Mouse (Mus musculus) cerebral cortex, adult 2 months (tissue): ENCODE measurements around the gene Micall2.

ENCODE experiments used
- WGBS: fragments of 180-500 bp; shearing (Covaris S2); methylation state at CpG from one replicate; pipeline ENCODE4 v1.1.7; 2018; 5-methylcytosine and 5-hydroxymethylcytosine counted together

Micall2 gene

DNA sequence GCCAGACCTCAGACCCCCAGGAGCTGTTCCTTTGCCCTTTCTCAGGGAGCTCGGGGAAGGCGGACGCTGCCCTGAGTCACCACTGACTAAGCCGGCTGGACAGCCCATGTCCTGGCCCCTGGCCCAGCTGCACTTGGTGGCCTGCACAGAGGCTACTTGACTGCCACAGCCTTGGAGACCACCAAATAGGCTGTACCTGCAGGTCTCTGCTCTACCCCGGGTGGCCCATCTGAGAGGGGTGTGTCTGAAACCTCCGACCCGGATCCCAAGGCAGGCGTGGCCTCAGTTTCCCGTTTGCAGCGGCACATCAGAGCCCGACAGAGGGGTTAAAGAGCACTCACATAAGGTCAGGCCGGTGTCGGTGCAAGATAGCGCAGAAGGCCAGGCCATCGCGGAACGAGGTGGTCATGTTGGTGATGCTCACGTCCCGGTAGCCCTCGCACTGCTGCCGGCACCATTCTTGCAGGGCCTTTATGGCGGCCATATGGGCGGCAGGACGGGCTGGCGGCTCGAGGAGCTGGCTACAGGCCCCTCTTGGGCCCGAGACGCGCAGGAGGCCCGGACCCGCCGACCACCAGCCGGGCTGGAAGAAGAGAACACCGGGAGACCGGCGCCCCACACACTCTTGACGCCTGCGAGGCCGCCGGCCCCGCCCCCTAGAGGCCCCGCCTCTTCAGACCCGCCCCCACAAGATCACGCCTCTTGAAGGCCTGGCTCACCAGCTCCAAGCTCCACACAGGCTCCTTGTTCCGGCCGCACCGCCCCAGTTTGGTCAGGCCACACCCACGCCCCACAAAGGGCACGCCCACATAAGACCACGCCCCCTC, at the start of gene Micall2:
Gene Micall2, minus strand, starts transcription at position 660 of the 827 bp plus-strand sequence.
- 6% methylated on average over 50 of the region's 50 CpGs for WGBS

DNA sequence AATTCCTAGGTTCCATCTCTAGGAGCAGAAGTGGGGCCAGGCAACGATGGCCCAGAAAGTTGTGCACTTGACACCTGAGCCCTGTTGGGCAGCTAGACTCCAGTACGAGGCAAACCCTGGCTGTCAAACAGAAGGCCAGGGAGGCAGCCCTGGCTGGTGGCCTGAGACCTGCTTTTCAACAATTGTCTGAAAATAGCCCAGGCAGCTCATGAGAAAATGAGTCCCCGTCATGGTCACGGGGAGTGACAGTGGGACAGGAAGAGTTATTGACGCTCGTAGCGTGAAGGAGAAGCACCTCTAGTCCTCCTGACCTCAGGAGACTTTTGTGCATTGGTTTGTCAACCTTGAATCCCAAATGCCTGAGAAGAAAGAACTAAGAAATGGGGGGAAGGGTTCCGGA, 45.3 kb upstream of the Micall2 start:
- WGBS: 79% methylated on average over 8 of the region's 8 CpGs

DNA sequence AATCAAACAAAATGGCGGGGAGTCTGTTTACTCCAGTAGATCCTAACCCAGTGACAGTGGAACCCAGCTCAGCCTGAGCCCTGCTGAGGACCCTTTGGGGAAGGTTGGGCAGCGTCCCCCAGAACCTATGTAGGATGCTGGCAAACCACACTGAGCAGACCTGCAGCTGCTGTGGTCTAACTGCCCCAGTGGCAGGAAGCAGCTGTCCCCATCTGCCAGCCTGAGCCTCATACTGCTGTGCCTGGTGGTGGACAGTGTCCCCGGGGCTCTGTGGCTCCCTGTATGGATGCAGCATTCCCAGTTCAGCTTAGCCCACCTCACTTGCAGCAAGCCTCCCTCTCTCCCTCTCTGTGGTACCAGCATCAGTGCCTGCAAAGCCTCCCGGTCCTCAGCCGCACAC, 40.8 kb upstream of the Micall2 start:
- WGBS: 74% methylated on average over 5 of the region's 5 CpGs

DNA sequence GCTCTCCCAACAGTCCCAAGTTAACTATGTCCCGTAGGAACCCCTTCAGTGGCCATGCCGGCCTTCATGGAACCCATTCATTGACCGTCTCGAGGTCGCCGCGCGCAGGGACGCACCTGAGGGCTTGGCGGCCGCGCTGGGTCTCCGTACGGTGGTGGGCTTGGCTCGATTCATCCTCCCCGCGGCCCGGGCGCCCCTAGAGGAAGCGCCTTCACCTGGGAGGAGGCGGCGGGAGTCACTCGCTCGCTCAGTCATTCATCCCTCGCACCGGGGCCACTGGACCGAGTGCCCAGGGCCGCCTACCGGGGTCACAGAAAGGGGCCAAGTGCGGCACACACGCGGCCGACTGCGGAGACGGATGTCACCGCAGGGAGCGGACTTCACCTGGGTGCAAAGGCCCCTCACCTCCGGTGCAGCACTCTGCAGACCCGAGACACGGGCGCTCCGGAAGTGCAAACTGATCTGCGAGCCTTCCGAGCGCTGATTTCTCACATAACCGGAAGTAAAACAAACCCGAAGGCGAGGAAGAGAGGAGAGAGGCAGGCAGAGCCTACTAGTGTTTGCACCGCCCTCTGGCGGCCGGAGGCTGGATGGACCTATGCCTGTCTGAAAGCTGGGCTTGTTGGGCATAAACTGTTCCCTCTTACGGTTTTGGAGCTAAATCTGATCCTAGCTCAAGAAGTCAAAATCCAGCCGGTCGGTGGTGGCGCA, 39.2 kb upstream of the Micall2 start, which contains the start of gene Ints1:
Gene Ints1, minus strand, starts transcription at position 459 of the 711 bp plus-strand sequence.
- under 1% methylated on average over 55 of the region's 55 CpGs for WGBS

DNA sequence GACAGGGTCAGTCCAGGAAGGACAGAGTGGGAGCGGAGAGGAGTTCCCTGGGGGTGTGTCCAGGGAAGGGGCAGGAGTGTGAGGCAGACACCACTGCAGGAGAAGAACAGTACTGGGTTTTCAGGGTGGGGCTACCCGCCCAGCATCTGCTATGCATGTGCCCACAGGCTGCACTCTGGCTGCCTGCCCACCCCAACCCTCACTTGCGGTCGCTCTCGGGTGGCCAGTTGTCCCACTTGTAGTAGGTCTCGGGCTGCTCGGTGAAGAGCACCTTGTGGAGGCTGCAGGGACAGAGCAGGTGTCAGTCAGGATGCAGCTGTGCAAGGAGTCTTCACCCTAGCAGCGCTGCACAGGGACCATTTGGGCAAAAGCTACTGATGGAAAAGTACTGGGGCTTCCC, 32.1 kb upstream of the Micall2 start:
- WGBS: 86% methylated on average over 8 of the region's 8 CpGs

DNA sequence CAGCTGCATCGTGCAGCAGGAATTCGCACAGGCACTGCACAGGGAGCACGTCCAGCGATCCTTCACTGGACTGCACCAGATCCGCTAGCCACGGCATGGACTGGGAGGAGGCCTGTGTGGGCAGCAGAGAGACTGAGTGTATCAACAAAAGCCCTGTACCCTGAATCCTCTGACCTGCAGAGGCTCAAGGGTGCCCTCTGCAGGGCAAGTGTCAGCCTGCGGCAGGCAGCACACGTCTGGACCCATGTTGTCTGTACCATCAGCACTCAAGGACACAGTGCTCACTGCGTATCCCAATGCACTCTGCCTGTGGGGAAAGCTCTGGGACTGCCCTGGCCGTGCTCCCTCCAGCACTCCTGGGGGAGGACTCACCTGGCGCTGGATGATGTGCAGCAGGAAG, 28.2 kb upstream of the Micall2 start:
- 73% methylated on average over 11 of the region's 11 CpGs for WGBS

DNA sequence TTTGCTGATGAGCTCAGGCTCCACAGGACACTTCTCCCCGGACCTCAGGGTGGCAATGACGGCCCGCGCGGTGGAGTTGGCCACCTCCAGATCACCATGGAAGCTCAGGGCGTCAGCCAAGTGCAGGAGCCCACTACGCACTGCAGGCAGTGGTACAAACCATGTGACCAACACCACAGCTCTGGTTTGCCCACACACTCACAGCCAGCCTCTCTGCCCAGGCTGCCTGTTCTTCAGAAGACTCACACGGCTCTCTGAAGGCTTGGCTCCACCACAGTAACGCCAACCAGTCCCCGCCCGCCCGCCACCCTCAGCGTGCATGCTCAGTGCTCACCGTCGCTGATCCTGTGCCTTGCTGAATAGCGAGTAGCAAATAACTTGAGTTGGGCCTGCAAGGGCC, 22.0 kb upstream of the Micall2 start:
- WGBS: 48% methylated on average over 16 of the region's 16 CpGs

DNA sequence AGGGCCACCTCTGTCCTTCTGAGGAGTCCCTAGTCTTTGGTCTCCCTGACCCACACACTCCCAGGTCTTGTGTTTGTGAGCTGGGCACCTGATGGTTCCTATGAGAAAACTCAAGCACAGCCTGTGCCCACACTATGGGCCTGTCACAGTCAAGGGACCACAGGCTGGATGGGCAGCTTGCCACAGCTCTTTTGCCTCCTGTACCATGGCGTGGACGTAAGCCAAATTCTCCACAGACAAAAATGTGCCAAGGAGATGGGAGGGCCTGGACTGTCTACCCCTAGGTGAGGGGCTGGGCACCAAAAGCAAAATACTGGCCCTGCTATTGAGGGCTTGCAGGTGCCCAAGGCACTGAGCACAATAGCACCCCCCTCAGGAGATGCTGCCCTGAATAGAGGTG, 20.4 kb upstream of the Micall2 start:
- 76% methylated on average over 2 of the region's 2 CpGs for WGBS

DNA sequence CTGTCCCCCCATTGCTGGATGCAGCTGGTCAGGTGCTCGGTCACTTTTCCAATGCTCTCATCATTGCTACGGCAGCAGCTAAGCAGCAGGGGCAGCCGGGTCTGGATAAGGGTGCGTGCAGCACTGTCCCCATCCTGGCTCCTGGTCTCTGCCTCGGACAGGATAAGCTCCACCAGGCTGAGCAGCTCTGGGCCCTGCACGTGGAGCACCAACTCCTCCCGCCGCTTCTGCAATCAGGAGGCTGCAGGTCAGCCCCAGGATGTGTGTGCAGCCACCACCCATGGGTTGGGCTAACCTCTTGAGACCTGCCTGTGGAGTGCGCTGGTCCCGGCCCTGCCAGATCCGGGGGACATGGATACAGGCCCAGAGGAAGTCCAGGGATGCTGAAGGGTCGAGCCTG, 20.0 kb upstream of the Micall2 start:
- 90% methylated on average over 12 of the region's 12 CpGs for WGBS

DNA sequence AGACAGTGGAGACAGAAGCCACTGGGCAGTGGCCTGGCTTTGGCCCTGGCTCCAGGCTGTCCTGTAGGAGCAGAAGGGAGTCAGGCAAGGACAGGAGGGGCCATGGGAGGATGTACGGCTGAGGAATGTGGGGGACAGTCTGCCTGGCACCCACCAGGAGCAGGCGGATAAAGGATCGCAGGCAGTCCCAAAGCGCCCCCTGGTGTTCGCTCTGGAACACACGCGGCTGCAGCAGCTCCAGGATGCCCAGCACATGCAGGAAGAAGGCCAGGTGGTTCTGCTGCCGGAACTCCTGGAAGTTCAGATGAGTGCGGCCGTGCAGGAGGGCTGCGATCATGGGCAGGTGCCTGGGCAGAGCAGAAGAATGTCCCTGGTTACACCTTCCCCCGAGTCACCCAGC, 18.6 kb upstream of the Micall2 start:
- 27% methylated on average over 12 of the region's 12 CpGs for WGBS

DNA sequence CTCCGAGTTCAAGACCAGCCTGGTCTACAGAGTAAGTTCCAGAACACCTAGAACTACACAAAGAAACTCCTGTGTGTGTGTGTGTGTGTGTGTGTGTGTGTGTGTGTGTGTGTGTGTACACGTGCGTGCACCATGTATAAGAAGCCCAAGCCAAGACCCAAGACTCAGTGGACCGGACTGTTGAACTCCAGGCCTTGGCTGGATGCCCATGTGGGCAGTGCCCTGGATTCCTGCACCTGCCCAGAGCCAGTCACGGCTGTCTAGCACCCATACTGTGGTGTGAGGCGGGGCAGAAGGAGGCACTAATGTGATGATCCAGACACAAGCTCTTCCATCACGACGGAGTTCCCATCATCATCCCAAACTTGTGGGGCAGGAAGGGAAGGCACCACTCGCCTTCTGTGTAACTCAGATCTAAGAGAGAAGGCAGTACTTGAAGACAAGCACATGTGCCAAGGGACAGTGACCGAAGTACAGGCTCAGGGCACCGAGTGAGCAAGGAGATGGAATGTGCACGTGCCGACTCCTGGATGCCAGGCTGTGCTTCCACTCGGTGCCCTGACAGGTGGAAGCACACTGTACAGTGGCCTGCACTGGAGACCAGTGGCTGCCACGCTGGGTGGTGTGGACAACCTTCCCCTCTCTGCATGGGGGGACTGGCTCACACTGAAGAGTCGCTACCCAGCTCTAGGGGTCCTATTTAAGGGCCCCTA, 13.4 kb upstream of the Micall2 start:
- WGBS: 81% methylated on average over 16 of the region's 16 CpGs

DNA sequence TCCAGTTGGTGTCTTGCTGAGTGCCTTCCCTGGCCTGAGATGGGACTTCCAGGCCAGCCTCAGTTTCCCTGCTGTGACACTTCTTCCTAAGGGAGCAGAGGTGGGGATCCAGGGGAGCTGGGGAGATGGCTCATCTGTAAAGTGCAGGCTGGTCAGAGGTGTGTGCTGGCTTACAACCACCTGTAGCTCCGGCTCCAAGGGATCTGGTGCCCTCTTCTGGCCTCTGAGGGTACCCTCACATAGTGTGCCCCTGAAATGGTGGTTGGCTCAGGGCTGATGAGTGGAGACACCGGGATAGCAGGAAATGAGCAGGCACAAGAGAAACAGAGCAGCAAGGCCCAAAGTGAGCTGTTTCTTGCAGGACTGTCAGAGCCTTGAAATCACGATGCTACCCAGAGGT, 9.6 kb upstream of the Micall2 start:
- WGBS: 8% methylated on average over 3 of the region's 3 CpGs

DNA sequence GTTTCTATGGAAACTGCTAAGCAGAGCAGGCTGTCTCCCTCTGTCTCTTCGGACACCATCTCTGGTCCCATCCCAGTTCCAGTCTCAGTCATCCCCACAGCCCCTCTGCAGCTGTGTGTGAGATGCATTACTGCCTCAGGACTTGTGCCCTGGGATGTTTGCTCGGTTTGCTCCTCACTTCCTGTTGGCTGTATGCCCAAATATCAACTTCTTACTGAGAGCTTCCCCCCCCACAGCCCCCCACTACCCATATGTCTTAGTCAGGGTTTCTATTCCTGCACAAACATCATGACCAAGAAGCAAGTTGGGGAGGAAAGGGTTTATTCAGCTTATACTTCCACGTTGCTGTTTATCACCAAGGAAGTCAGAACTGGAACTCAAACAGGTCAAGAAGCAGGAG, 6.5 kb upstream of the Micall2 start:
- WGBS: 55% methylated on average over 3 of the region's 3 CpGs

DNA sequence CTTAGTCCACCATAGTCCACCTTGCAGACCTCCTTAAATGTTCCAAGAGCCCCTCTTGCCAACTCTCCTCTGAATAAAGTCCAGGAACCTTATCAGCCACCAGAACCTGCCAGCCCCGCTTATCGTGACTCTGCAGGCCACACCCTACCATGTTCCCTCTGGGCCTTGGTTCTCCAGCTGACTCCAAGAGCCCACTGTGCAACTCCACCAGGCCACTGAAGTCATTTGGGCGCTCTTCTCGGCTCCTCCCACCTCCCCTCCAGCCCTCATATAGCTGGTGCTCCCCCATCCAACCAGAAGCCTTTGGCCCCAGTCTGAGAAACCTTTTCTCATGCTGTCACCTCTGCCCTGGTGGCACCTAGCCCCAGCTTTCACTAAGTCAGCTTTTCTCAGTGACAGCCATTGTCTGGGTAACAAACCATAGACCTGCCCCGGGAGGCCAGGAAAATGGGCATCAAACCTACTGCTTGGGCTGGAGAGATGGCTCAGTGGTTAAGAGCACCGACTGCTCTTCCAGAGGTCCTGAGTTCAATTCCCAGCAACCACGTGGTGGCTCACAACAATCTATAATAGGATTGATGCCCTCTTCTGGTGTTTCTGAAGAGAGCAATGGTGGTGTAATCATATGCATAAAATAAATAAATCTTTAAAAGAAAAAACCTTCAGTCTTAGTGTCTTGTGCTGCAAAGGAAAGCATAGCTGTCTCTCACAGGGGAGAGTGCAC, 2.6 kb upstream of the Micall2 start:
- WGBS: 87% methylated on average over 7 of the region's 7 CpGs

DNA sequence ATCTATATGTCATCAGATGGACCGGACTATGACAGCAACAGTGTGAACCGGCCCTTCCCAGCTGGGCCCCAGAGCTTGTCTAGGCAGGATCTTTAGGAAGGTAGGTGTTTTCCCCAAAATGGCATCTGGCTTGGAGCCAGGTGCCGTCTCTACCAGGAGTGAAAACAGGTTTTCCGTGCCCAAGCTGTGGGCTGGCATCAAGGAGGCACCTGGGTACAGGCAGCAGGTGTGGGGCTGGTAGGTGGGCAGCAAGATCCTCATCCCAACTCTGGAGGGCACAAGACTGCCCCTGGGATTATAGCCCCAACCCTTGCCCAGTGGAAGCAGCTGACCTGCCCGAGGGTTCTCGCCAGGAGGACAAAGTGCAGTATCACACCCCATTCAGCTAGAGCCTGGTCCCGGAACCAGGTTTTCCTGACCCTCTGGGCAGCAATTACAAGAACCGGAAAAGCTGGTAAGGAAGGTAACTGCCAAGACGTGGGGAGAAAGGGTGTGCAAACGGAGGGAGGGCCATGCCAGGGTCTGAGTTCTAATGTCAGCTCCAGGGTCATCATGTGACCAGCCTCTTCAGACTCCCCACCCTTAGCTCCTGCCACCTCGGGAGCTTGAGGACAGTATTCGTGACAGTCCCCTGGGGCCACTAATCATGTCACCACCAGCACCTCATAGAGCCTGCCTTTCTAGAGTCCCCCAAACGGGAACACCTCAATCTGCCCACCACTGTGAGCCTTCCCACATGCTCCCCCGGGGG, 1.9 kb upstream of the Micall2 start:
- WGBS: 88% methylated on average over 14 of the region's 14 CpGs

DNA sequence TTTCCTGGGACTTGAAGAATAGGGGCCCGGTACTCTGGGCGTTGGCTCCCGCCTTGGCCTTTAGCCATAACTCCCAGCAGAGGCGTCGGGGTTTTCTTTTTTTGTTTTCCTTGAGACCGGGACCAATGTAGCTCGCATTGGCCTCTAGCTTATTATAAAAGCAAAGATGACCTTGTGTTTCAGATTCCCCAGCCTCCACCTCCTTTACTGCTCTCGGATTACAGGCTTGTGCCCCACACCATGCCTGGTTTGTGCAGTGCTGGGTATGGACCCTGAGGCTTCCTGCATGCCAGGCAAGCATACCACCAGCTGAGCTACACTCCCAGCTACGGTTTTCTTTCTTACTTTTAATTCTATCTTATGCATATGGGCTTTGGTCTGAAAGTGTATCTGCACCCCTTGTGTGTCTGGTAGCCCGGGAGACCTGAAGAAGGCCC, 386 bp upstream of the Micall2 start:
- 16% methylated on average over 10 of the region's 10 CpGs for WGBS

DNA sequence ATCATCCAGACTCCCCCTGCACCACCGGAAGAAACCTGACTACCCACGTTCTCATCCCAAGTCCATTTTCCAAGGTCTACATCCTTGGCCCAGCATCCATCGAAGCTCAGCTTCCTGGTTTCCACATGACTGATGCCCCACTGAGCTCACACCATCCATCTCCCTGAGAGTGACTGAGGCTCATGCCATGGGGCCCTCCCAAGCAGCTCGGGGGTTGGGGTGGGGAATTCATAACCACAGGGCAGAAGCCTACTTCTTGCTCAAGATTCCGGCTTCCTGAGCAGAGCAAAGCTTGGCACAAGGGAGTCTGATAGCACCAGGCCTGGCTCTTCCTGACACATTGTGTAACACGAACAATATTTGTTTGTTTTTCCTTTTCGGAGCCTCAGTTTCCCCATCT, 1.4 kb downstream of the Micall2 start:
- WGBS: 79% methylated on average over 7 of the region's 7 CpGs

DNA sequence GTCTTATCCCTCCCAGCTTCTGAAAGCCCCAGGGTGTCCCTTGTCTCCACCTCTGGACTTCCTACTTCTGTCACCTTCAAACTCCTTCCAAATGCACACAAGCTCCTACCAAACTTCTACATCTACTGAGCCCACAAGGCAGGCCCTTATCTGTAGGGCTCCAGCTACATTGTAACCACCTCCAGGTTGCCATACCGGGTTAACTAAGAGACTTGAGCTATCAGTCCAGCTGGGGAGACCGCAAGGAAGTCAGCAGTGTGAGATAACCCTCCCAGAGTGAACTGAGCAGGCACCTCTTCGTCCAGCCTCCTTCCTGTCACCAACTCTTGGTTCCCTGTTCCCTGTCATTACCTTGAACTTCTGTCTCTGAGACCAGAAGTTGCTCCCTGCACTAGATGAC, 2.1 kb downstream of the Micall2 start:
- 90% methylated on average over 3 of the region's 3 CpGs for WGBS

DNA sequence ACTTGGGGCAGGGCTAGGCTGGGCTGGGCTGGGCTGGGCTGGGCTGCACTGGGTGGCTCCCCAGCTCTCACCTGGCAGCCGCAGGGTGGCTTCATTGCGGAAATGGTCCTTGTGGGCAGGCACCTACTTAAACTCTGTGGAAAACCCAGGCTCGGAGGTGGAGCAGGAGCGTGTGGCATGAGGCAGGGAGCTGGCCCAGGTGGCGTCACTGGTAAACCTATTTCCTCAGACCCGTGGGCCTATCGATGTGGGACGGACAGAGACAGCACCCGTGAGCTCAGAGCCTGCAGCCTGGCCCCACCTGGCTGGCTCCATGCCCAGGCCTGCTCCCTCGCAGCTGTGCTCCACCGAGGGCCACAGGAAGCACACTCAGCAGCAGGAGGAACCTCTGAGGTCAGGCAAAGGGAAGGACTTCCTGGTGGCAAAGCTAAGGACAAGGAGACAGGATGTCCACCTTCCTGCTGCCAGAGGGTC, 3.5 kb downstream of the Micall2 start:
- WGBS: 72% methylated on average over 11 of the region's 11 CpGs

DNA sequence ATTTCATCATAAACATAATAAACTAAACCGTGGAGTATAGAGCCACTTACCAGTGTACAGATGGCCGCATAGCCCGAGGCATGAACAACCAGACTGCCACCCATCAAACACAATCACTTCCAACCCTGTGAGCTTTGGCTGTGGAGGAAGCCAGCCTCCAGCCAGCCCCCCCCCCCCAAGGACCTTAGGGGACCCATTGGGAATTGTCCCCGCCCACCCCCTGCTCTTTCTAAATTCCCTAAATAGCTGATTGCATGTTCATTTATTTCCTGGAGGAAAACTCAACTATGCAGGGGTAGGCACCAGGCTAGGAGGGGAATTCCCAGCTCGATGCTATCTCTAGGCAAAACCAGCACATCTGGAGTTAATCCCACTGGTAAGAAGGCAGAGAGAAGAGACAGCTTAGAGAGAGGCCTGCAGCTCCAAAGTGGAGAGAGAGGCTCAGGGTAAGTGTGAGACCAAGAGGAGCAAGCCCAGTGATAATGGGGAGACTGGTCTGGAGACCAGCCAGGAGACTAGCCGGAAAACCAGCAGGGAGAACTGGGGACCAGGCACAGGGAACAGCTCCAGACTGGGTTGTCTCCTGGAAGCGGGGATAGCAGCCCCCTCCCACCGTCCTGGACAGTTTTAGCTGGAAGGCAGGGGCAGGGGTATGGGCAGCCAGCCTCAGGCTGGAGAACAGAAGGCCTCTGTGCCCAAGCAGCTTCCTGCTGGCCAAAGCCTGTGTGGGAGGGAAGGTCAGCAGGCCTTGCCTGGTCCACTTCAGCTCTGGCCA, 5.2 kb downstream of the Micall2 start:
- WGBS: 47% methylated on average over 8 of the region's 8 CpGs
